Mouse (Mus musculus) adrenal gland, postnatal 36 days (tissue): Measurements from ENCODE around the gene Stk31. TPM values are rescaled to one million over a fixed set of nuclear protein-coding genes. Genes with fewer than 3 reads are reported as not detected.

Experiments
- total RNA-seq, 2 experiments: library from RNA; stranded (reverse); gene quantifications; 2 replicates each; pipeline ENCODE4 v1.2.3; 2021

The Stk31 gene
- total RNA-seq, 2 experiments from 2014 or later: 0.20 to 0.30 TPM

Other genes with a start within 250 kb of the Stk31 start
- gene Igf2bp3, start 180.6 kb upstream of the Stk31 start, total RNA-seq: under 1 TPM; 0.56 to 0.69 TPM
- 100 to 1,000 TPM in 1 of 2 experiments, 10 to 100 TPM in 1; 53.4 to 103 TPM for gene Tra2a, start 131.6 kb upstream of the Stk31 start, total RNA-seq
- gene Ccdc126, start 76.3 kb upstream of the Stk31 start, total RNA-seq: 10 to 100 TPM; 16.1 to 17.4 TPM
- 1 to 10 TPM; 1.9 to 2.5 TPM for gene Fam221a, start 27.9 kb upstream of the Stk31 start, total RNA-seq